Mouse (Mus musculus): ENCODE data around the gene Smug1.

- TF ChIP-seq CTCF (IDR thresholded peaks at IDR 0.05; ENCODE audit: control insufficient read depth, insufficient read depth, insufficient replicate concordance, low read depth, low read length) (no peak), POLR2A (IDR thresholded peaks at IDR 0.05; ENCODE audit: control insufficient read depth, low read depth, low read length) (no peak)
These were observed 54.6 kb downstream of the Smug1 start for GRCm38 (mm10) chr15:103112309-103112708.

Data from testis, adult 2 months (tissue).